Mouse (Mus musculus): ENCODE data around the gene Htra3. TPM values are rescaled to one million over a fixed set of nuclear protein-coding genes. Genes with fewer than 3 reads are reported as not detected.

Htra3 gene
- total and polyA plus RNA-seq, 3 experiments: not detected

GRCm38 (mm10) chr5:35695815-35696214 is 16.2 kb upstream of the Htra3 start:
- no peaks in the 10 kb centered on the region for H3K4me1 ChIP-seq (ENCODE audit: control insufficient read depth in 1 of 2, insufficient read depth in 2 of 2, low read length in 2 of 2)
- H3K79me2 ChIP-seq (ENCODE audit: control insufficient read depth, insufficient read depth, low read length, poor library complexity): no peaks in the 10 kb centered on the region
- H3K4me3 ChIP-seq (ENCODE audit: control insufficient read depth in 1 of 2, insufficient read depth in 1 of 2, low read depth in 2 of 2, low read length in 2 of 2): no peak overlapping the region
- H3K27ac ChIP-seq (ENCODE audit: control insufficient read depth, low read depth, low read length): no peak overlapping the region
- no peak overlapping the region for H3K9ac ChIP-seq (ENCODE audit: control insufficient read depth, low read depth, low read length, poor library complexity, severe bottlenecking)
- DNase-seq (ENCODE audit: low read depth, low spot score): no peak
- no peaks in the 10 kb centered on the region for H3K27me3 ChIP-seq (ENCODE audit: control insufficient read depth in 1 of 2, insufficient read depth in 2 of 2, low read length in 2 of 2)
- no peaks in the 10 kb centered on the region for H3K9me3 ChIP-seq (replicated peaks; ENCODE audit: insufficient read depth, low read length)
- no peaks in the 10 kb centered on the region for H3K36me3 ChIP-seq (ENCODE audit: control insufficient read depth in 1 of 2, insufficient read depth in 2 of 2, low read length in 2 of 2)
- TF ChIP-seq POLR2AphosphoS2 (IDR thresholded peaks at IDR 0.05; ENCODE audit: low read length): no peak

GRCm38 (mm10) chr5:35693638-35694037 is 14.1 kb upstream of the Htra3 start:
- H3K9ac ChIP-seq (ENCODE audit: control insufficient read depth, low read depth, low read length, poor library complexity, severe bottlenecking): no peak overlapping the region
- TF ChIP-seq TBP (IDR thresholded peaks at IDR 0.05; ENCODE audit: low read depth, low read length) (no peak), ZNF384 (IDR thresholded peaks at IDR 0.05; ENCODE audit: low read depth, low read length) (no peak), MYB (IDR thresholded peaks at IDR 0.05; ENCODE audit: low read depth, low read length) (no peak), USF2 (IDR thresholded peaks at IDR 0.05; ENCODE audit: borderline replicate concordance in 1 of 2, insufficient read depth in 1 of 2, low read depth in 1 of 2, low read length in 2 of 2) (no peak)
- no peaks in the 10 kb centered on the region for H3K4me1 ChIP-seq (ENCODE audit: control insufficient read depth in 1 of 2, insufficient read depth in 2 of 2, low read length in 2 of 2)
- H3K27me3 ChIP-seq (ENCODE audit: control insufficient read depth in 1 of 2, insufficient read depth in 2 of 2, low read length in 2 of 2): no peaks in the 10 kb centered on the region
- no peaks in the 10 kb centered on the region for H3K36me3 ChIP-seq (ENCODE audit: control insufficient read depth in 1 of 2, insufficient read depth in 2 of 2, low read length in 2 of 2)
- H3K27ac ChIP-seq (ENCODE audit: control insufficient read depth, low read depth, low read length): no peak overlapping the region
- no peak overlapping the region for H3K4me3 ChIP-seq (ENCODE audit: control insufficient read depth in 1 of 2, insufficient read depth in 1 of 2, low read depth in 2 of 2, low read length in 2 of 2)
- H3K79me2 ChIP-seq (ENCODE audit: control insufficient read depth, insufficient read depth, low read length, poor library complexity): no peaks in the 10 kb centered on the region
- no peak for DNase-seq (ENCODE audit: low read depth, low spot score)
- no peaks in the 10 kb centered on the region for H3K9me3 ChIP-seq (replicated peaks; ENCODE audit: insufficient read depth, low read length)

- no peak overlapping the region for H3K4me3 ChIP-seq (ENCODE audit: control insufficient read depth in 1 of 2, insufficient read depth in 1 of 2, low read depth in 2 of 2, low read length in 2 of 2)
- H3K27ac ChIP-seq (ENCODE audit: control insufficient read depth, low read depth, low read length): no peak overlapping the region
- TF ChIP-seq MXI1 (IDR thresholded peaks at IDR 0.05; ENCODE audit: low read depth, low read length): no peak
- no peak for TF ChIP-seq ZKSCAN1 (IDR thresholded peaks at IDR 0.05; ENCODE audit: low read depth, low read length)
- TF ChIP-seq CHD1 (IDR thresholded peaks at IDR 0.05; ENCODE audit: low read depth, low read length): no peak
- TF ChIP-seq UBTF (IDR thresholded peaks at IDR 0.05; ENCODE audit: borderline replicate concordance, insufficient read depth, low read depth, low read length): no peak
- no peak for TF ChIP-seq POLR2A (IDR thresholded peaks at IDR 0.05; ENCODE audit: control insufficient read depth in 1 of 2, insufficient read depth in 1 of 2, low read depth in 1 of 2, low read length in 2 of 2, poor library complexity in 1 of 2)
- TF ChIP-seq ZC3H11A (IDR thresholded peaks at IDR 0.05; ENCODE audit: low read depth, low read length): no peak
- no peak for TF ChIP-seq ZNF384 (IDR thresholded peaks at IDR 0.05; ENCODE audit: low read depth, low read length)
- no peak for TF ChIP-seq GATA1 (IDR thresholded peaks at IDR 0.05; ENCODE audit: low read depth, low read length)
- TF ChIP-seq MAFK (IDR thresholded peaks at IDR 0.05; ENCODE audit: borderline replicate concordance, low read depth, low read length): no peak
- TF ChIP-seq RAD21 (IDR thresholded peaks at IDR 0.05; ENCODE audit: low read depth, low read length): no peak
- TF ChIP-seq MYC (IDR thresholded peaks at IDR 0.05; ENCODE audit: low read depth, low read length): no peak
- no peak for TF ChIP-seq TBP (IDR thresholded peaks at IDR 0.05; ENCODE audit: low read depth, low read length)
- TF ChIP-seq POLR2AphosphoS5 (IDR thresholded peaks at IDR 0.05; ENCODE audit: borderline replicate concordance, low read depth, low read length): no peak
- TF ChIP-seq MYB (IDR thresholded peaks at IDR 0.05; ENCODE audit: low read depth, low read length): no peak
- TF ChIP-seq BHLHE40 (IDR thresholded peaks at IDR 0.05; ENCODE audit: borderline replicate concordance, low read depth, low read length): no peak
- no peak for TF ChIP-seq USF2 (IDR thresholded peaks at IDR 0.05; ENCODE audit: borderline replicate concordance in 1 of 2, insufficient read depth in 1 of 2, low read depth in 1 of 2, low read length in 2 of 2)
- no peaks in the 10 kb centered on the region for H3K4me1 ChIP-seq (ENCODE audit: control insufficient read depth in 1 of 2, insufficient read depth in 2 of 2, low read length in 2 of 2)
- no peaks in the 10 kb centered on the region for H3K27me3 ChIP-seq (ENCODE audit: control insufficient read depth in 1 of 2, insufficient read depth in 2 of 2, low read length in 2 of 2)
- H3K9me3 ChIP-seq (replicated peaks; ENCODE audit: insufficient read depth, low read length): no peaks in the 10 kb centered on the region
- H3K36me3 ChIP-seq (ENCODE audit: control insufficient read depth in 1 of 2, insufficient read depth in 2 of 2, low read length in 2 of 2): no peaks in the 10 kb centered on the region
- DNase-seq (ENCODE audit: low read depth, low spot score): no peak
- no peak overlapping the region for H3K9ac ChIP-seq (ENCODE audit: control insufficient read depth, low read depth, low read length, poor library complexity, severe bottlenecking)
- H3K79me2 ChIP-seq (ENCODE audit: control insufficient read depth, insufficient read depth, low read length, poor library complexity): no peaks in the 10 kb centered on the region
Measured at GRCm38 (mm10) chr5:35691246-35691645, 11.7 kb upstream of the Htra3 start.

Measured in MEL (cell line).